Mouse (Mus musculus) embryonic facial prominence, embryonic 14.5 days (tissue): ENCODE measurements around the gene Zfyve9. TPM values are rescaled to one million over a fixed set of nuclear protein-coding genes. Genes with fewer than 3 reads are reported as not detected.

Experiments used
- ATAC-seq: fragments of 200-750 bp; cut with Nextera tagmentation; 2 replicates; pipeline ENCODE4 v1.8.0; 2017; ENCODE audit warnings: low read depth, moderate number of reproducible peaks, moderate TSS enrichment
- DNase-seq: peaks from one replicate; pipeline ENCODE4 v3.0.0-alpha.2; 2015; ENCODE audit warnings: low spot score
- H3K27ac ChIP-seq: fragments of 300-500 bp; sonication (generic); replicated peaks from 2 replicates; pipeline ENCODE4 v1.5.1; 2014; ENCODE audit warnings: low read depth, mild to moderate bottlenecking, low read length, moderate library complexity
- H3K27me3 ChIP-seq: fragments of 300-500 bp; sonication (generic); replicated peaks from 2 replicates; pipeline ENCODE4 v1.6.1; 2014; ENCODE audit warnings: low read length; ENCODE audit not compliant: control insufficient read depth, insufficient read depth
- H3K36me3 ChIP-seq: fragments of 300-500 bp; sonication (generic); 2 replicates; pipeline ENCODE4 v1.6.1; 2014; ENCODE audit warnings: low read length, mixed read lengths; ENCODE audit not compliant: control insufficient read depth, insufficient read depth
- H3K4me1 ChIP-seq: fragments of 300-500 bp; sonication (generic); 2 replicates; pipeline ENCODE4 v1.6.1; 2014; ENCODE audit warnings: antibody characterized with exemption, low read length; ENCODE audit not compliant: control insufficient read depth, insufficient read depth
- H3K4me2 ChIP-seq: fragments of 300-500 bp; sonication (generic); 2 replicates; pipeline ENCODE4 v1.6.1; 2014; ENCODE audit warnings: low read depth, mild to moderate bottlenecking, low read length, moderate library complexity, mixed read lengths
- H3K4me3 ChIP-seq: fragments of 300-500 bp; sonication (generic); 2 replicates; pipeline ENCODE4 v1.5.1; 2014; ENCODE audit warnings: low read depth, mild to moderate bottlenecking, low read length
- H3K9ac ChIP-seq: fragments of 300-500 bp; sonication (generic); 2 replicates; pipeline ENCODE4 v1.6.1; 2014; ENCODE audit warnings: low read depth, mild to moderate bottlenecking, low read length, moderate library complexity, mixed read lengths
- H3K9me3 ChIP-seq: fragments of 300-500 bp; sonication (generic); 2 replicates; pipeline ENCODE4 v1.6.1; 2016; ENCODE audit warnings: low read length; ENCODE audit not compliant: control insufficient read depth
- WGBS: fragments of 180-500 bp; shearing (Covaris S2); extraction: QIAGEN DNeasy Blood & Tissue Kit; methylation state at CpG from one replicate; pipeline ENCODE4 v1.1.7; 2014; 5-methylcytosine and 5-hydroxymethylcytosine counted together
- polyA plus RNA-seq: library from polyadenylated mRNA; unstranded; fragments of >200 nt; fragmentation: Nextera tagmentation; extraction: Ambion mirVana; gene quantifications from 2 replicates; pipeline ENCODE4 v1.2.1, GENCODE M21; 2014

Gene Zfyve9
- polyA plus RNA-seq, 1 experiment from 2014 or later, result 4.7 TPM

GRCm38 (mm10) chr4:108619587-108620341, 160.8 kb downstream of the Zfyve9 start, which contains the start of gene Cc2d1b:
Gene Cc2d1b (plus strand): TSS chr4:108619940.
- WGBS, result 1% methylated on average over 30 of the region's 86 CpGs
- peak within 1 kb of the TSS; percentile 91 for H3K27ac ChIP-seq
- peaks cover 16% of the 10 kb centered on the region; the same call in 1 of the 2 replicates for H3K36me3 ChIP-seq
- DNase-seq, result peak; percentile 96
- H3K4me2 ChIP-seq, result peak within 1 kb of the TSS; percentile 76
- peak; percentile 94 for ATAC-seq
- peak within 1 kb of the TSS; percentile 65 for H3K4me3 ChIP-seq
- H3K27me3 ChIP-seq, result no peaks in the 10 kb centered on the region
- H3K9me3 ChIP-seq, result no peaks in the 10 kb centered on the region
- peaks cover 11% of the 10 kb centered on the region; the same call in 1 of the 2 replicates for H3K4me1 ChIP-seq
- peak within 1 kb of the TSS; percentile 84 for H3K9ac ChIP-seq

GRCm38 (mm10) chr4:108619165-108619564, 161.4 kb downstream of the Zfyve9 start:
- Histone ChIP-seq H3K27ac (peak overlapping the region; percentile 91), H3K4me2 (peak overlapping the region; percentile 76), H3K4me1 (peaks cover 11% of the 10 kb centered on the region; the same call in 1 of the 2 replicates), H3K9me3 (no peaks in the 10 kb centered on the region), H3K4me3 (peak overlapping the region; percentile 65), H3K36me3 (peaks cover 12% of the 10 kb centered on the region; the same call in 1 of the 2 replicates), H3K9ac (peak overlapping the region; percentile 84), H3K27me3 (no peaks in the 10 kb centered on the region)
- DNase-seq (peak; percentile 55), ATAC-seq (peak; percentile 23)
- WGBS, result under 1% methylated on average over 10 of the region's 10 CpGs

- Histone ChIP-seq H3K4me1 (peaks cover 11% of the 10 kb centered on the region; the same call in 1 of the 2 replicates), H3K27me3 (no peaks in the 10 kb centered on the region), H3K4me2 (peak overlapping the region; percentile 76), H3K27ac (peak overlapping the region; percentile 91), H3K9ac (peak overlapping the region; percentile 84), H3K4me3 (peak overlapping the region; percentile 65; the same call in 1 of the 2 replicates), H3K36me3 (peaks cover 7% of the 10 kb centered on the region; the same call in 1 of the 2 replicates), H3K9me3 (no peaks in the 10 kb centered on the region)
- ATAC-seq, result no peak
- 64% methylated on average over 4 of the region's 4 CpGs for WGBS
- no peak for DNase-seq
Observed at GRCm38 (mm10) chr4:108618586-108618985, 162.0 kb downstream of the Zfyve9 start.

DNA sequence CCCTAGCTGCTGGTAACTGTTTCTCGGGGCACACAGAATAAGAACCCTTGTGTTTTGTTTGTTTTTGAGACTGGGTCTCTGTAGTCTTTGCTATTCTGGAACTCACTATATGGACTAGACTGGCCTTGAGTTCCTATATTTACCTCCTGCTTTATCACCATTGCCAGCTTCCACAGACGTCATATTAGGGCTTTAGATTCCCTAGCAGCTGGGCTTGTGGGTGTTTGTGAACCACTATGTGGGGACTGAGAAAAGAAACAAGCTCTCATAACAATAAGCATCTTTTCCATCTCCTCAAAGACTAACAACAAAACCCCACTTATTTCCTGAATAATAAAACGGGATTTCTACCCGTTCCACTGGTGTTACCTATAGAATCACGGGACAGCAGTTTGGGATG, 169.7 kb downstream of the Zfyve9 start:
- no peak for ATAC-seq
- 88% methylated on average over 5 of the region's 5 CpGs for WGBS
- H3K27me3 ChIP-seq, result no peaks in the 10 kb centered on the region

GRCm38 (mm10) chr4:108608651-108609050, 171.9 kb downstream of the Zfyve9 start:
- no peak for DNase-seq
- H3K4me3 ChIP-seq, result no peak overlapping the region
- no peak overlapping the region for H3K27ac ChIP-seq
- no peak for ATAC-seq
- H3K36me3 ChIP-seq, result peaks cover 40% of the 10 kb centered on the region
- H3K9me3 ChIP-seq, result no peaks in the 10 kb centered on the region
- no peak overlapping the region for H3K4me2 ChIP-seq
- H3K27me3 ChIP-seq, result no peaks in the 10 kb centered on the region
- H3K9ac ChIP-seq, result no peak overlapping the region
- 87% methylated on average over 3 of the region's 3 CpGs for WGBS
- H3K4me1 ChIP-seq, result no peaks in the 10 kb centered on the region

More for the DNA sequence above, 169.7 kb downstream of the Zfyve9 start:
- Histone ChIP-seq H3K9me3 (no peaks in the 10 kb centered on the region), H3K9ac (no peak overlapping the region), H3K27ac (no peak overlapping the region), H3K4me3 (no peak overlapping the region), H3K4me2 (no peak overlapping the region), H3K4me1 (no peaks in the 10 kb centered on the region), H3K36me3 (peaks cover 28% of the 10 kb centered on the region; the same call in 1 of the 2 replicates)
- no peak for DNase-seq

DNA sequence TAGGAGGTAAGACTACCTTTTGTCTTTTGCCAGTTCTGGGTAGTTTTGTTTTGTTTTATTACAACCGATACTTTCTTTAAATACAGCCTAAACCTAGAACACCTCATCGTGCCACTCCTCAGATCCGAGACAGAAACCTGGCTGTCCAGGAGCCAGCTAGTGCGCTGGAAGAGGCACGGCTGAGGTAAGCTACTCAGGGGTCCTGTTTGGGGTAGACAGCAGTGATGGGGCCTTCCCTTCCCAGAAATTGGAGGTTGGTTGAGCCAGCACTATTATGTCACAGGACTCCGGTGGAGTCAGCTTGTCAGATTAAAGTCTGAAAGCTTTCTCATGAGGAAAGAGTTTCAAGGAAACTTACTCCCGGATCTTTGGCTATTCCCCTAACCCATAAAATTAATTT, 178.7 kb downstream of the Zfyve9 start:
- 95% methylated on average over 7 of the region's 7 CpGs for WGBS
- Histone ChIP-seq H3K27ac (no peak overlapping the region), H3K36me3 (peaks cover 57% of the 10 kb centered on the region), H3K9ac (no peak overlapping the region), H3K4me1 (no peaks in the 10 kb centered on the region), H3K4me2 (no peak overlapping the region), H3K9me3 (no peaks in the 10 kb centered on the region), H3K27me3 (no peaks in the 10 kb centered on the region), H3K4me3 (no peak overlapping the region)
- no peak for DNase-seq
- ATAC-seq, result no peak

DNA sequence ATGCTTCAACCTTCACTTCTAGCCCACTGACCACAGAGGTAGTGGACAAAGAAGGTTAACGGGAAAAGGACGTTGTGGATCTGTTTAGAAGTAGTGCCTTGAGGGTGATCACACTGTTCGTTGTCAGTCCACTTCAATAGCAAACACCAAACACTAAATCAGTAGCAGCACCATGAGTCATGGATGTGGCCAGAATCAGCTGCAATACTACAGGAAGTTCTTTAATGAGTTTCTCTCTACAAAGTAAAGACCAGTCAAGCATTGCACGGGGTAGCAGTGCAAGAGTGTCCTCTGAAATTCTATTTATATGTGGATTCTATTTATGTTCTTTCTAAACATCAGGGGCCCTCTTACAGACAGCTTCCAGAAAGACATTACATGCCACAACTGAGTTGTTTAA, 182.3 kb downstream of the Zfyve9 start:
- no peak for ATAC-seq
- H3K27ac ChIP-seq, result no peak overlapping the region
- no peaks in the 10 kb centered on the region for H3K9me3 ChIP-seq
- H3K4me3 ChIP-seq, result no peak overlapping the region
- H3K4me1 ChIP-seq, result no peaks in the 10 kb centered on the region
- H3K36me3 ChIP-seq, result peaks cover 33% of the 10 kb centered on the region
- 88% methylated on average over 4 of the region's 4 CpGs for WGBS
- H3K9ac ChIP-seq, result no peak overlapping the region
- no peak for DNase-seq
- H3K4me2 ChIP-seq, result no peak overlapping the region
- H3K27me3 ChIP-seq, result no peaks in the 10 kb centered on the region

- Histone ChIP-seq H3K4me1 (no peaks in the 10 kb centered on the region), H3K9me3 (no peaks in the 10 kb centered on the region), H3K4me3 (no peak overlapping the region), H3K4me2 (no peak overlapping the region), H3K27ac (no peak overlapping the region), H3K27me3 (no peaks in the 10 kb centered on the region), H3K9ac (no peak overlapping the region), H3K36me3 (peaks cover 19% of the 10 kb centered on the region)
- DNase-seq, result no peak
- no peak for ATAC-seq
- WGBS, result 86% methylated on average over 1 of the region's 1 CpGs
Observed at GRCm38 (mm10) chr4:108595785-108596184, 184.8 kb downstream of the Zfyve9 start.
